Mouse (Mus musculus): Measurements from ENCODE around the gene Myh1. TPM values are rescaled to one million over a fixed set of nuclear protein-coding genes. Genes with fewer than 3 reads are reported as not detected.
A peak's percentile ranks its signal among the peaks of the same experiment; 100 is the strongest.

The Myh1 gene
- total RNA-seq, 1 experiment = 0.09 TPM

DNA sequence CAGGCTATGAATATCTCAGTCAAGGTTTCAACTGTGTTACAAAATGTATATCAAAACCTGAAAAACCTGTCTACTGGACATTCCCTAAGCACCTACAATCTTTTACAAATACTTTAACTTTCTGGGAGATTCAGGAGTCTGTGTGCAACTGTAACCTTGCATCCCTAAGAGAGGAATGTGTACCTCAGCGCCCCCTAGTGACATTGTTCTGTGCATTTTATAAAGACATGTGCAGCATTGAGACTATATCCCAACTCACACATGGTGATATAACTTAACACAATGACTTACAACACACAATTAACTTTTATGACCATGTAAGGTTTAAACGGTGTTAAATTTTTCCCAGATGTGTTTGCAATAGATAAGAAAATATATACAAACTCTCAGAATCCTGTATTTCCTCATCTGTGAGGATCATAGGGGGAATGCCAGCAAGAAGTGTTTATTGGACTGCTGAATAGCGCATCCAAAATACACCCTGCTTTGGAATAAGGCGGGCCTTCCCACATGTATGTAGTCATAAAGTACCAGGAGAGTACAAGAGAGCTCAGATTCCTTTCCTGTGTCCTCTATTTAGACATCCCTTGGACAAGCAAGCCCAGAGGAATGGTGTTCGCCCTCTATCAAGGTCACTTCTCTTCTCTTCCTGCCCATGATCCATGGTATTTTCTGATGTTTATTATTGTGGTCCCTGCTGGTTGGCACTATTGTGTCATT lies 35.9 kb downstream of the Myh1 start:
- TF ChIP-seq MAFK (IDR thresholded peaks at IDR 0.05; ENCODE audit: insufficient read depth, low read depth, low read length) = no peak
- no peak for TF ChIP-seq CHD2 (IDR thresholded peaks at IDR 0.05; ENCODE audit: low read depth, low read length)
- TF ChIP-seq ZNF384 (IDR thresholded peaks at IDR 0.05; ENCODE audit: low read depth, low read length) = no peak
- no peak for TF ChIP-seq HCFC1 (IDR thresholded peaks at IDR 0.05; ENCODE audit: borderline replicate concordance, insufficient read depth, low read length)
- TF ChIP-seq ZC3H11A (IDR thresholded peaks at IDR 0.05; ENCODE audit: borderline replicate concordance, low read depth, low read length) = no peak
- Histone ChIP-seq H3K9ac (ENCODE audit: insufficient read depth, low read depth, low read length, poor library complexity, severe bottlenecking) (no peak overlapping the region), H3K27ac (ENCODE audit: insufficient read depth, low read depth, low read length, poor library complexity, severe bottlenecking) (no peak overlapping the region), H3K36me3 (ENCODE audit: control insufficient read depth, insufficient read depth, low read length, poor library complexity, severe bottlenecking) (no peaks in the 10 kb centered on the region), H3K4me1 (ENCODE audit: control insufficient read depth in 2 of 2, insufficient read depth in 2 of 2, low read length in 2 of 2, poor library complexity in 1 of 2) (no peaks in the 10 kb centered on the region), H3K4me3 (ENCODE audit: insufficient read depth in 1 of 2, low read depth in 1 of 2, low read length in 2 of 2, poor library complexity in 1 of 2, severe bottlenecking in 1 of 2) (no peak overlapping the region), H3K9me3 (ENCODE audit: control insufficient read depth, insufficient read depth, low read depth, low read length) (no peaks in the 10 kb centered on the region)
- peak; percentile 68 for DNase-seq (ENCODE audit: low read depth, low spot score)
- in situ Hi-C loops (cut with MboI; ENCODE audit: low sequenced_read_pairs in 2 of 2, unreplicated experiment in 2 of 2) = no loop called here

DNA sequence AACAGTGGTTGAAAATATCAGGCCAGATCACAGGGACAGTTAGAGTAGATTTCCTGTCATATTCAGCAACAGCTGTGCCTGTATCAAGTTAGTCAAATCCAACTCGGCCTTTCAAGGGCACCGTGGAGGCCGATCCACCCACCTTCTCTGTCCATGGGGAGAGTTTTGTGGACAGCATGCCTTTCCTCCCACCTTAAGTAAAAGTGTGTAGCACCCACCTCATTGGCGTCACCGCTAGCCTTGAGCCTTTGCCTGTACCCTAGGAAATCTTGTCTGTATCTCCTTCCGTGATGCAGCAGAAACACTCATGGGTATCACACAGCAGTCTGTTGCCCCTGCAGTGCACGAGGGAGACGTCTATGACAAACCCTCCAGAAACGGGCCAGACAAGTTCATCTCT lies 36.9 kb downstream of the Myh1 start:
- no peak for DNase-seq (ENCODE audit: low read depth, low spot score)
- in situ Hi-C loops (cut with MboI; ENCODE audit: low sequenced_read_pairs in 2 of 2, unreplicated experiment in 2 of 2) = no loop called here
- no peak overlapping the region for H3K27ac ChIP-seq (ENCODE audit: insufficient read depth, low read depth, low read length, poor library complexity, severe bottlenecking)
- H3K4me1 ChIP-seq (ENCODE audit: control insufficient read depth in 2 of 2, insufficient read depth in 2 of 2, low read length in 2 of 2, poor library complexity in 1 of 2) = no peaks in the 10 kb centered on the region
- no peak overlapping the region for H3K4me3 ChIP-seq (ENCODE audit: insufficient read depth in 1 of 2, low read depth in 1 of 2, low read length in 2 of 2, poor library complexity in 1 of 2, severe bottlenecking in 1 of 2)
- H3K36me3 ChIP-seq (ENCODE audit: control insufficient read depth, insufficient read depth, low read length, poor library complexity, severe bottlenecking) = no peaks in the 10 kb centered on the region
- no peaks in the 10 kb centered on the region for H3K9me3 ChIP-seq (ENCODE audit: control insufficient read depth, insufficient read depth, low read depth, low read length)
- no peak overlapping the region for H3K9ac ChIP-seq (ENCODE audit: insufficient read depth, low read depth, low read length, poor library complexity, severe bottlenecking)
- TF ChIP-seq MAFK (IDR thresholded peaks at IDR 0.05; ENCODE audit: insufficient read depth, low read depth, low read length) (no peak), HCFC1 (IDR thresholded peaks at IDR 0.05; ENCODE audit: borderline replicate concordance, insufficient read depth, low read length) (no peak), ZNF384 (IDR thresholded peaks at IDR 0.05; ENCODE audit: low read depth, low read length) (no peak), CHD2 (IDR thresholded peaks at IDR 0.05; ENCODE audit: low read depth, low read length) (no peak), ZC3H11A (IDR thresholded peaks at IDR 0.05; ENCODE audit: borderline replicate concordance, low read depth, low read length) (no peak)

- Histone ChIP-seq H3K27ac (ENCODE audit: insufficient read depth, low read depth, low read length, poor library complexity, severe bottlenecking) (no peak within 1 kb of the TSS), H3K36me3 (ENCODE audit: control insufficient read depth, insufficient read depth, low read length, poor library complexity, severe bottlenecking) (no peaks in the 10 kb centered on the region), H3K4me1 (ENCODE audit: control insufficient read depth in 2 of 2, insufficient read depth in 2 of 2, low read length in 2 of 2, poor library complexity in 1 of 2) (no peaks in the 10 kb centered on the region), H3K4me3 (ENCODE audit: insufficient read depth in 1 of 2, low read depth in 1 of 2, low read length in 2 of 2, poor library complexity in 1 of 2, severe bottlenecking in 1 of 2) (no peak within 1 kb of the TSS), H3K9me3 (ENCODE audit: control insufficient read depth, insufficient read depth, low read depth, low read length) (no peaks in the 10 kb centered on the region), H3K9ac (ENCODE audit: insufficient read depth, low read depth, low read length, poor library complexity, severe bottlenecking) (no peak within 1 kb of the TSS)
- in situ Hi-C loops (cut with MboI; ENCODE audit: low sequenced_read_pairs in 2 of 2, unreplicated experiment in 2 of 2) = no loop called here
- TF ChIP-seq ZC3H11A (IDR thresholded peaks at IDR 0.05; ENCODE audit: borderline replicate concordance, low read depth, low read length) (no peak), ZNF384 (IDR thresholded peaks at IDR 0.05; ENCODE audit: low read depth, low read length) (no peak), HCFC1 (IDR thresholded peaks at IDR 0.05; ENCODE audit: borderline replicate concordance, insufficient read depth, low read length) (no peak), CHD2 (IDR thresholded peaks at IDR 0.05; ENCODE audit: low read depth, low read length) (no peak), MAFK (IDR thresholded peaks at IDR 0.05; ENCODE audit: insufficient read depth, low read depth, low read length) (no peak)
- DNase-seq (ENCODE audit: low read depth, low spot score) = no peak
These were observed 37.7 kb downstream of the Myh1 start, which contains the start of gene Myh4 for GRCm38 (mm10) chr11:67237481-67238079. Myh4 (plus strand) TSS chr11:67238029.

DNA sequence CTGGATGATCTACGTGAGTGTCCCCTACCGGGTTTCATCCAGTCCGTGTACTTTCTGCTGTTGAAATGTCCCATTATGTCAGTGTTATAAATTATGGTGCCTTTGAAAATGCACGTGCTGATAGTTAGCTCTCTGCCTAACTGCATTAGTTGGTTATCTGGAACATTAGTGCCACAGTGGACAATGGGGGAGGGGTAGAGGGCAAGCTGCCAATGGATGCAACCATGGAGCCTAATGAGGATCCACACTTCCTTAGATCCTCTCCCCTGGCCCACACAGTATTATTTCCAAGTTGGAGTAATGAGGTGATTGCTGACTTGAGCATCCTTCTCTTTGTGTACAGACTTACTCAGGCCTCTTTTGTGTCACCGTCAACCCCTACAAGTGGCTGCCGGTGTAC lies 41.2 kb downstream of the Myh1 start:
- TF ChIP-seq HCFC1 (IDR thresholded peaks at IDR 0.05; ENCODE audit: borderline replicate concordance, insufficient read depth, low read length) = no peak
- TF ChIP-seq ZNF384 (IDR thresholded peaks at IDR 0.05; ENCODE audit: low read depth, low read length) = no peak
- no peak for TF ChIP-seq ZC3H11A (IDR thresholded peaks at IDR 0.05; ENCODE audit: borderline replicate concordance, low read depth, low read length)
- no peak for TF ChIP-seq MAFK (IDR thresholded peaks at IDR 0.05; ENCODE audit: insufficient read depth, low read depth, low read length)
- TF ChIP-seq CHD2 (IDR thresholded peaks at IDR 0.05; ENCODE audit: low read depth, low read length) = no peak
- H3K9me3 ChIP-seq (ENCODE audit: control insufficient read depth, insufficient read depth, low read depth, low read length) = no peaks in the 10 kb centered on the region
- no peaks in the 10 kb centered on the region for H3K4me1 ChIP-seq (ENCODE audit: control insufficient read depth in 2 of 2, insufficient read depth in 2 of 2, low read length in 2 of 2, poor library complexity in 1 of 2)
- no peaks in the 10 kb centered on the region for H3K36me3 ChIP-seq (ENCODE audit: control insufficient read depth, insufficient read depth, low read length, poor library complexity, severe bottlenecking)
- H3K27ac ChIP-seq (ENCODE audit: insufficient read depth, low read depth, low read length, poor library complexity, severe bottlenecking) = no peak overlapping the region
- no peak overlapping the region for H3K4me3 ChIP-seq (ENCODE audit: insufficient read depth in 1 of 2, low read depth in 1 of 2, low read length in 2 of 2, poor library complexity in 1 of 2, severe bottlenecking in 1 of 2)
- in situ Hi-C loops (cut with MboI; ENCODE audit: low sequenced_read_pairs in 2 of 2, unreplicated experiment in 2 of 2) = no loop called here
- no peak for DNase-seq (ENCODE audit: low read depth, low spot score)
- H3K9ac ChIP-seq (ENCODE audit: insufficient read depth, low read depth, low read length, poor library complexity, severe bottlenecking) = no peak overlapping the region
